Mouse (Mus musculus) cortical plate, adult 2 months (tissue): ENCODE results near the gene Tsfm. TPM values are rescaled to one million over a fixed set of nuclear protein-coding genes. Genes with fewer than 3 reads are reported as not detected.

Experiments used
- H3K27ac ChIP-seq: fragments of 200-500 bp; 2 replicates; pipeline ENCODE4 v1.5.1; 2012; ENCODE audit warnings: low read length, control low read depth, inconsistent platforms; ENCODE audit not compliant: insufficient read depth
- H3K4me1 ChIP-seq: fragments of 200-500 bp; 2 replicates; pipeline ENCODE4 v1.6.1; 2011; ENCODE audit warnings: low read length; ENCODE audit not compliant: control insufficient read depth, insufficient read depth
- H3K4me3 ChIP-seq: fragments of 200-500 bp; 2 replicates; pipeline ENCODE4 v1.5.1; 2011; ENCODE audit warnings: mild to moderate bottlenecking, low read length, control low read depth; ENCODE audit not compliant: insufficient read depth
- CTCF ChIP-seq: fragments of 200-500 bp; IDR thresholded peaks from 2 replicates; pipeline ENCODE4 v1.5.1; 2011; ENCODE audit warnings: mild to moderate bottlenecking, control low read depth, low read length; ENCODE audit not compliant: insufficient read depth; ENCODE audit errors: extremely low read depth
- POLR2A ChIP-seq: fragments of 200-500 bp; IDR thresholded peaks from 2 replicates; pipeline ENCODE4 v1.6.1; 2011; ENCODE audit warnings: mild to moderate bottlenecking, low read length, control low read depth; ENCODE audit not compliant: insufficient read depth; ENCODE audit errors: extremely low read depth
- polyA plus RNA-seq: library from polyadenylated mRNA; depleted of rRNA; stranded (reverse); fragments of >200 nt; gene quantifications from 2 replicates; pipeline ENCODE4 v1.2.3, GENCODE M21; 2012; rRNA removed

Gene Tsfm
- polyA plus RNA-seq, 1 experiment, result 34.6 TPM

- Histone ChIP-seq H3K4me1 (no peaks in the 10 kb centered on the region), H3K4me3 (no peak overlapping the region), H3K27ac (no peak overlapping the region)
- TF ChIP-seq CTCF, result no peak
- TF ChIP-seq POLR2A, result no peak
Observed at GRCm38 (mm10) chr10:126972051-126972725, 58.5 kb downstream of the Tsfm start.

- Histone ChIP-seq H3K4me1 (no peaks in the 10 kb centered on the region), H3K27ac (no peak overlapping the region), H3K4me3 (no peak overlapping the region)
- no peak for TF ChIP-seq CTCF
- TF ChIP-seq POLR2A, result no peak
Observed at GRCm38 (mm10) chr10:126971363-126972050, 59.1 kb downstream of the Tsfm start.

GRCm38 (mm10) chr10:126963821-126964220 is 66.8 kb downstream of the Tsfm start:
- TF ChIP-seq POLR2A (no peak), CTCF (no peak)
- Histone ChIP-seq H3K4me3 (no peak overlapping the region), H3K27ac (no peak overlapping the region), H3K4me1 (peaks cover 7% of the 10 kb centered on the region)

- no peak overlapping the region for H3K4me3 ChIP-seq
- no peak for TF ChIP-seq CTCF
- TF ChIP-seq POLR2A, result no peak
- peak overlapping the region; percentile 28; the same call in 1 of the 2 replicates for H3K27ac ChIP-seq
- H3K4me1 ChIP-seq, result peaks cover 7% of the 10 kb centered on the region
Observed at GRCm38 (mm10) chr10:126962966-126963330, 67.7 kb downstream of the Tsfm start.

- H3K4me3 ChIP-seq, result no peak overlapping the region
- no peak for TF ChIP-seq POLR2A
- TF ChIP-seq CTCF, result no peak
- H3K4me1 ChIP-seq, result peaks cover 11% of the 10 kb centered on the region
- peak overlapping the region; percentile 51 for H3K27ac ChIP-seq
Observed at GRCm38 (mm10) chr10:126962271-126962965, 68.2 kb downstream of the Tsfm start.

GRCm38 (mm10) chr10:126961757-126962156 is 68.9 kb downstream of the Tsfm start:
- Histone ChIP-seq H3K4me1 (peaks cover 15% of the 10 kb centered on the region), H3K4me3 (no peak overlapping the region), H3K27ac (no peak overlapping the region)
- TF ChIP-seq POLR2A, result no peak
- no peak for TF ChIP-seq CTCF

Other genes with a start within 250 kb of the Tsfm start
- gene Atp23, start 129.5 kb downstream of the Tsfm start, polyA plus RNA-seq, result 10.3 and 10.4 TPM in 2 replicates
- gene Ctdsp2, start 52.1 kb downstream of the Tsfm start, polyA plus RNA-seq, result 76.5 TPM in 2 replicates
- 0.11 and 0.19 TPM in 2 replicates for gene Avil, start 30.1 kb downstream of the Tsfm start, polyA plus RNA-seq
- gene Mettl1, start 10.6 kb upstream of the Tsfm start, polyA plus RNA-seq, result 14.0 and 14.6 TPM in 2 replicates
- gene Eef1akmt3, start 10.7 kb upstream of the Tsfm start, polyA plus RNA-seq, result 0.19 and 0.21 TPM in 2 replicates
- gene Cyp27b1, start 17.4 kb upstream of the Tsfm start, polyA plus RNA-seq, result 0.67 and 0.78 TPM in 2 replicates
- gene March9, start 29.3 kb upstream of the Tsfm start, polyA plus RNA-seq, result 11.8 TPM in 2 replicates
- 134 and 139 TPM in 2 replicates for gene Cdk4, start 32.7 kb upstream of the Tsfm start, polyA plus RNA-seq
- gene Tspan31, start 39.4 kb upstream of the Tsfm start, polyA plus RNA-seq, result 81.3 and 88.3 TPM in 2 replicates
- gene Agap2, start 44.4 kb upstream of the Tsfm start, polyA plus RNA-seq, result 383 and 414 TPM in 2 replicates
- 106 TPM in 2 replicates for gene Os9, start 90.3 kb upstream of the Tsfm start, polyA plus RNA-seq
- gene B4galnt1, start 134.4 kb upstream of the Tsfm start, polyA plus RNA-seq, result 127 and 129 TPM in 2 replicates
- gene Slc26a10, start 149.8 kb upstream of the Tsfm start, polyA plus RNA-seq, result 8.7 TPM in 2 replicates
- 225 and 288 TPM in 2 replicates for gene Arhgef25, start 159.2 kb upstream of the Tsfm start, polyA plus RNA-seq
- 371 and 407 TPM in 2 replicates for gene Dtx3, start 164.9 kb upstream of the Tsfm start, polyA plus RNA-seq
- gene Pip4k2c, start 180.7 kb upstream of the Tsfm start, polyA plus RNA-seq, result 116 and 117 TPM in 2 replicates
- gene Kif5a, start 232.5 kb upstream of the Tsfm start, polyA plus RNA-seq, result 1,251 and 1,302 TPM in 2 replicates
- gene Dctn2, start 235.5 kb upstream of the Tsfm start, polyA plus RNA-seq, result 304 and 309 TPM in 2 replicates